Mouse (Mus musculus) CD4-positive, CD25-positive, alpha-beta regulatory T cell, adult 9 weeks (primary cell): ENCODE data around the gene Vps13d. TPM values are rescaled to one million over a fixed set of nuclear protein-coding genes. Genes with fewer than 3 reads are reported as not detected.

Source experiments
- polyA plus RNA-seq: library from polyadenylated mRNA; unstranded; fragments of 100-300 nt; shearing (Covaris generic); gene quantifications from one replicate; pipeline ENCODE4 v1.2.1, GENCODE M21; 2017

Gene Vps13d
- polyA plus RNA-seq, result 6.3 TPM

GRCm38 (mm10) chr4:145194559-145195162, at the start of gene Vps13d:
Gene Vps13d (minus strand): TSS chr4:145195005.

Other genes with a start within 250 kb of the Vps13d start
- gene Tnfrsf1b, start 51.9 kb upstream of the Vps13d start, polyA plus RNA-seq, result 323 TPM
- gene Tnfrsf8, start 120.2 kb upstream of the Vps13d start, polyA plus RNA-seq, result 14.2 TPM